Mouse (Mus musculus) C2C12 (cell line): Measurements from ENCODE around the gene Rgs7bp. TPM values are rescaled to one million over a fixed set of nuclear protein-coding genes. Genes with fewer than 3 reads are reported as not detected.

Experiments used
- H3K27me3 ChIP-seq: one replicate; pipeline ENCODE4 v1.6.1; 2011; ENCODE audit not compliant: control insufficient read depth, insufficient read depth, insufficient read length
- H3K36me3 ChIP-seq: one replicate; pipeline ENCODE4 v1.6.1; 2011; ENCODE audit not compliant: control insufficient read depth, insufficient read depth
- H3K4me3 ChIP-seq: one replicate; pipeline ENCODE4 v1.5.1; 2011; ENCODE audit warnings: mild to moderate bottlenecking, control low read depth; ENCODE audit not compliant: poor library complexity, insufficient read depth, severe bottlenecking
- H3K79me2 ChIP-seq: one replicate; pipeline ENCODE4 v1.6.1; 2011; ENCODE audit not compliant: control insufficient read depth, insufficient read depth
- H3K79me3 ChIP-seq: one replicate; pipeline ENCODE4 v1.6.1; 2011; ENCODE audit warnings: low read depth, control low read depth
- H3ac ChIP-seq: one replicate; pipeline ENCODE3; 2011; ENCODE audit warnings: low read depth; ENCODE audit not compliant: control insufficient read depth, insufficient read length
- CEBPB ChIP-seq: IDR thresholded peaks from one replicate; pipeline ENCODE4 v1.6.1; 2011; ENCODE audit warnings: low read depth, mild to moderate bottlenecking, control low read depth, moderate library complexity
- CTCF ChIP-seq: IDR thresholded peaks from one replicate; pipeline ENCODE4 v1.5.1; 2011; ENCODE audit not compliant: control insufficient read depth, insufficient read depth, insufficient read length
- FOSL1 ChIP-seq: IDR thresholded peaks from one replicate; pipeline ENCODE4 v1.8.0; 2011; ENCODE audit warnings: mild to moderate bottlenecking, low read length; ENCODE audit not compliant: poor library complexity, insufficient read depth, severe bottlenecking
- MAX ChIP-seq: IDR thresholded peaks from one replicate; pipeline ENCODE4 v1.6.1; 2011; ENCODE audit warnings: mild to moderate bottlenecking, control low read depth
- MYOD1 ChIP-seq: IDR thresholded peaks from one replicate; pipeline ENCODE4 v1.6.1; 2011; ENCODE audit warnings: low read depth; ENCODE audit not compliant: control insufficient read depth, insufficient read length
- MYOG ChIP-seq: IDR thresholded peaks from one replicate; pipeline ENCODE4 v1.6.1; 2011; ENCODE audit not compliant: control insufficient read depth, insufficient read length; ENCODE audit errors: extremely low read depth
- USF1 ChIP-seq: IDR thresholded peaks from one replicate; pipeline ENCODE4 v1.6.1; 2011; ENCODE audit warnings: low read depth, mild to moderate bottlenecking, control low read depth, moderate library complexity
- long read RNA-seq, 2 experiments: library from polyadenylated mRNA; unstranded; transcript quantifications; one replicate each; pipeline ENCODE4 v2.0.0; 2019 to 2020
- polyA plus RNA-seq: library from polyadenylated mRNA; unstranded; fragments of >200 nt; fragmentation: generic; extraction: Trizol; gene quantifications from one replicate; pipeline ENCODE4 v1.2.1, GENCODE M21; 2012; ENCODE audit warnings: missing spikeins

Rgs7bp gene
- not detected for polyA plus RNA-seq
- long read RNA-seq, experiment 1 = 0 reads
- long read RNA-seq, experiment 2 = 0 reads

- H3K4me3 ChIP-seq = no peak within 1 kb of the TSS
- H3ac ChIP-seq = no peak within 1 kb of the TSS
- no peaks in the 10 kb centered on the region for H3K79me2 ChIP-seq
- TF ChIP-seq MAX (no peak), MYOD1 (no peak), MYOG (no peak)
- H3K36me3 ChIP-seq = no peaks in the 10 kb centered on the region
- H3K79me3 ChIP-seq = no peaks in the 10 kb centered on the region
- H3K27me3 ChIP-seq = peaks cover 8% of the 10 kb centered on the region
These were observed at the start of gene Rgs7bp for GRCm38 (mm10) chr13:105054181-105054940. Gene Rgs7bp, minus strand, starts transcription at chr13:105054930.

- no peaks in the 10 kb centered on the region for H3K79me2 ChIP-seq
- no peaks in the 10 kb centered on the region for H3K36me3 ChIP-seq
- no peak overlapping the region for H3K4me3 ChIP-seq
- H3ac ChIP-seq = no peak overlapping the region
- no peaks in the 10 kb centered on the region for H3K79me3 ChIP-seq
- TF ChIP-seq CEBPB (no peak), MYOG (no peak), USF1 (no peak), MAX (no peak), MYOD1 (no peak), CTCF (no peak), FOSL1 (no peak)
- H3K27me3 ChIP-seq = no peaks in the 10 kb centered on the region
These were observed 49.7 kb upstream of the Rgs7bp start for GRCm38 (mm10) chr13:105104385-105104784.

- Histone ChIP-seq H3K36me3 (no peaks in the 10 kb centered on the region), H3K79me2 (no peaks in the 10 kb centered on the region), H3K27me3 (no peaks in the 10 kb centered on the region), H3K79me3 (no peaks in the 10 kb centered on the region), H3ac (no peak overlapping the region), H3K4me3 (no peak overlapping the region)
- TF ChIP-seq MYOD1 (no peak), CEBPB (peak; percentile 40), MAX (no peak), FOSL1 (no peak), USF1 (no peak), MYOG (no peak)
These were observed 46.0 kb upstream of the Rgs7bp start for GRCm38 (mm10) chr13:105100705-105101104.

GRCm38 (mm10) chr13:105096316-105096715, 41.6 kb upstream of the Rgs7bp start:
- Histone ChIP-seq H3K36me3 (no peaks in the 10 kb centered on the region), H3K4me3 (no peak overlapping the region), H3K79me2 (no peaks in the 10 kb centered on the region), H3K79me3 (no peaks in the 10 kb centered on the region), H3K27me3 (no peaks in the 10 kb centered on the region), H3ac (no peak overlapping the region)
- TF ChIP-seq MYOD1 (no peak), USF1 (no peak), MAX (no peak), MYOG (no peak), CEBPB (no peak), CTCF (no peak)

- no peaks in the 10 kb centered on the region for H3K79me2 ChIP-seq
- no peaks in the 10 kb centered on the region for H3K27me3 ChIP-seq
- no peak for TF ChIP-seq MAX
- TF ChIP-seq CTCF = no peak
- no peak for TF ChIP-seq MYOG
- TF ChIP-seq USF1 = no peak
- TF ChIP-seq MYOD1 = no peak
- no peak for TF ChIP-seq FOSL1
- no peak for TF ChIP-seq CEBPB
- no peak overlapping the region for H3K4me3 ChIP-seq
- no peaks in the 10 kb centered on the region for H3K36me3 ChIP-seq
- H3ac ChIP-seq = no peak overlapping the region
- no peaks in the 10 kb centered on the region for H3K79me3 ChIP-seq
These were observed 34.5 kb upstream of the Rgs7bp start for GRCm38 (mm10) chr13:105089276-105089675.

- Histone ChIP-seq H3ac (no peak within 1 kb of the TSS), H3K4me3 (no peak within 1 kb of the TSS), H3K79me2 (no peaks in the 10 kb centered on the region), H3K79me3 (no peaks in the 10 kb centered on the region), H3K36me3 (no peaks in the 10 kb centered on the region), H3K27me3 (no peaks in the 10 kb centered on the region)
- TF ChIP-seq USF1 (no peak), CTCF (no peak)
These were observed 27.1 kb upstream of the Rgs7bp start, which contains the start of gene 4933425L06Rik for GRCm38 (mm10) chr13:105081862-105082261. Gene 4933425L06Rik, plus strand, starts transcription at chr13:105082122.
